Mouse (Mus musculus): ENCODE data around the gene Grap2. TPM values are rescaled to one million over a fixed set of nuclear protein-coding genes. Genes with fewer than 3 reads are reported as not detected.

Grap2 gene
- polyA plus RNA-seq, 1 experiment: 0.25 TPM

GRCm38 (mm10) chr15:80545430-80545829 is 27.0 kb upstream of the Grap2 start:
- no peak overlapping the region for H3K27ac ChIP-seq (ENCODE audit: insufficient read depth, low read length)
- H3K4me1 ChIP-seq (ENCODE audit: control insufficient read depth, insufficient read depth, low read length): no peaks in the 10 kb centered on the region
- no peak for TF ChIP-seq POLR2A (IDR thresholded peaks at IDR 0.05; ENCODE audit: extremely low read depth, insufficient read depth, low read length)
- no peak overlapping the region for H3K4me3 ChIP-seq (ENCODE audit: insufficient read depth, low read length)

GRCm38 (mm10) chr15:80554860-80555822 is 17.3 kb upstream of the Grap2 start:
- H3K27ac ChIP-seq (ENCODE audit: insufficient read depth, low read length): no peak overlapping the region
- H3K4me1 ChIP-seq (ENCODE audit: control insufficient read depth, insufficient read depth, low read length): 0 out of 2 replicates have a peak, but pooled peaks cover 2% of the 10 kb centered on the region
- no peak overlapping the region for H3K4me3 ChIP-seq (ENCODE audit: insufficient read depth, low read length)
- TF ChIP-seq POLR2A (IDR thresholded peaks at IDR 0.05; ENCODE audit: extremely low read depth, insufficient read depth, low read length): no peak
- TF ChIP-seq CTCF (IDR thresholded peaks at IDR 0.05; ENCODE audit: extremely low read depth, insufficient read depth, low read length): no peak

- H3K27ac ChIP-seq (ENCODE audit: insufficient read depth, low read length): no peak overlapping the region
- H3K4me3 ChIP-seq (ENCODE audit: insufficient read depth, low read length): no peak overlapping the region
- H3K4me1 ChIP-seq (ENCODE audit: control insufficient read depth, insufficient read depth, low read length): 0 out of 2 replicates have a peak, but pooled peaks cover 2% of the 10 kb centered on the region
- TF ChIP-seq CTCF (IDR thresholded peaks at IDR 0.05; ENCODE audit: extremely low read depth, insufficient read depth, low read length) (no peak), POLR2A (IDR thresholded peaks at IDR 0.05; ENCODE audit: extremely low read depth, insufficient read depth, low read length) (no peak)
Measured at GRCm38 (mm10) chr15:80556021-80556420, 16.4 kb upstream of the Grap2 start.

GRCm38 (mm10) chr15:80557745-80558144 is 14.6 kb upstream of the Grap2 start:
- H3K4me1 ChIP-seq (ENCODE audit: control insufficient read depth, insufficient read depth, low read length): 0 out of 2 replicates have a peak, but pooled peaks cover 2% of the 10 kb centered on the region
- H3K4me3 ChIP-seq (ENCODE audit: insufficient read depth, low read length): no peak overlapping the region
- H3K27ac ChIP-seq (ENCODE audit: insufficient read depth, low read length): no peak overlapping the region
- no peak for TF ChIP-seq CTCF (IDR thresholded peaks at IDR 0.05; ENCODE audit: extremely low read depth, insufficient read depth, low read length)
- no peak for TF ChIP-seq POLR2A (IDR thresholded peaks at IDR 0.05; ENCODE audit: extremely low read depth, insufficient read depth, low read length)

- no peak overlapping the region for H3K27ac ChIP-seq (ENCODE audit: insufficient read depth, low read length)
- 0 out of 2 replicates have a peak, but pooled peaks cover 2% of the 10 kb centered on the region for H3K4me1 ChIP-seq (ENCODE audit: control insufficient read depth, insufficient read depth, low read length)
- TF ChIP-seq POLR2A (IDR thresholded peaks at IDR 0.05; ENCODE audit: extremely low read depth, insufficient read depth, low read length) (no peak), CTCF (IDR thresholded peaks at IDR 0.05; ENCODE audit: extremely low read depth, insufficient read depth, low read length) (no peak)
- H3K4me3 ChIP-seq (ENCODE audit: insufficient read depth, low read length): no peak overlapping the region
Measured at GRCm38 (mm10) chr15:80559534-80559933, 12.9 kb upstream of the Grap2 start.

GRCm38 (mm10) chr15:80559978-80560377 is 12.4 kb upstream of the Grap2 start:
- no peak overlapping the region for H3K27ac ChIP-seq (ENCODE audit: insufficient read depth, low read length)
- H3K4me3 ChIP-seq (ENCODE audit: insufficient read depth, low read length): no peak overlapping the region
- H3K4me1 ChIP-seq (ENCODE audit: control insufficient read depth, insufficient read depth, low read length): 0 out of 2 replicates have a peak, but pooled peaks cover 2% of the 10 kb centered on the region
- TF ChIP-seq CTCF (IDR thresholded peaks at IDR 0.05; ENCODE audit: extremely low read depth, insufficient read depth, low read length): no peak
- no peak for TF ChIP-seq POLR2A (IDR thresholded peaks at IDR 0.05; ENCODE audit: extremely low read depth, insufficient read depth, low read length)

GRCm38 (mm10) chr15:80560646-80561580 is 11.5 kb upstream of the Grap2 start:
- Histone ChIP-seq H3K4me3 (ENCODE audit: insufficient read depth, low read length) (no peak overlapping the region), H3K27ac (ENCODE audit: insufficient read depth, low read length) (no peak overlapping the region), H3K4me1 (ENCODE audit: control insufficient read depth, insufficient read depth, low read length) (0 out of 2 replicates have a peak, but pooled peaks cover 2% of the 10 kb centered on the region)
- TF ChIP-seq CTCF (IDR thresholded peaks at IDR 0.05; ENCODE audit: extremely low read depth, insufficient read depth, low read length) (no peak), POLR2A (IDR thresholded peaks at IDR 0.05; ENCODE audit: extremely low read depth, insufficient read depth, low read length) (no peak)

- H3K27ac ChIP-seq (ENCODE audit: insufficient read depth, low read length): no peak overlapping the region
- 0 out of 2 replicates have a peak, but pooled peaks cover 2% of the 10 kb centered on the region for H3K4me1 ChIP-seq (ENCODE audit: control insufficient read depth, insufficient read depth, low read length)
- H3K4me3 ChIP-seq (ENCODE audit: insufficient read depth, low read length): no peak overlapping the region
- TF ChIP-seq POLR2A (IDR thresholded peaks at IDR 0.05; ENCODE audit: extremely low read depth, insufficient read depth, low read length) (no peak), CTCF (IDR thresholded peaks at IDR 0.05; ENCODE audit: extremely low read depth, insufficient read depth, low read length) (no peak)
Measured at GRCm38 (mm10) chr15:80562446-80562845, 9.9 kb upstream of the Grap2 start.

GRCm38 (mm10) chr15:80563634-80564208 is 8.7 kb upstream of the Grap2 start:
- TF ChIP-seq POLR2A (IDR thresholded peaks at IDR 0.05; ENCODE audit: extremely low read depth, insufficient read depth, low read length) (no peak), CTCF (IDR thresholded peaks at IDR 0.05; ENCODE audit: extremely low read depth, insufficient read depth, low read length) (peak; percentile 29; the same call in 1 of the 2 replicates)
- Histone ChIP-seq H3K4me1 (ENCODE audit: control insufficient read depth, insufficient read depth, low read length) (0 out of 2 replicates have a peak, but pooled peaks cover 2% of the 10 kb centered on the region), H3K27ac (ENCODE audit: insufficient read depth, low read length) (no peak overlapping the region), H3K4me3 (ENCODE audit: insufficient read depth, low read length) (no peak overlapping the region)
